Mouse (Mus musculus) MEL (cell line): ENCODE measurements around the gene Olfr1211. TPM values are rescaled to one million over a fixed set of nuclear protein-coding genes. Genes with fewer than 3 reads are reported as not detected.

Experiments used
- DNase-seq: peaks from one replicate; pipeline ENCODE4 v3.0.0; 2011; ENCODE audit warnings: low read depth, low spot score
- H3K27ac ChIP-seq: 2 replicates; pipeline ENCODE4 v1.5.1; 2012; ENCODE audit warnings: low read depth, mild to moderate bottlenecking, control low read depth, low read length, moderate library complexity; ENCODE audit not compliant: control insufficient read depth
- H3K27me3 ChIP-seq, 2 experiments: fragments of 150-350 bp in 1 of 2; sonication (generic) in 1 of 2; 2 replicates each; pipeline ENCODE4 v1.6.1; 2012; ENCODE audit warnings: low read length in 2 of 2, mild to moderate bottlenecking in 2 of 2, improper control_type of control experiment in 1 of 2, moderate library complexity in 1 of 2; ENCODE audit not compliant: insufficient read depth in 2 of 2, control insufficient read depth in 1 of 2
- H3K36me3 ChIP-seq, 2 experiments: 2 replicates each; pipeline ENCODE4 v1.6.1; 2012 to 2014; ENCODE audit warnings: low read length in 2 of 2, improper control_type of control experiment in 1 of 2, inconsistent platforms in 1 of 2, mild to moderate bottlenecking in 1 of 2; ENCODE audit not compliant: insufficient read depth in 2 of 2, control insufficient read depth in 1 of 2
- H3K4me1 ChIP-seq, 2 experiments: fragments of 150-350 bp in 1 of 2; sonication (generic) in 1 of 2; 2 replicates each; pipeline ENCODE4 v1.6.1; 2012; ENCODE audit warnings: low read length in 2 of 2, improper control_type of control experiment in 1 of 2, mild to moderate bottlenecking in 1 of 2; ENCODE audit not compliant: insufficient read depth in 2 of 2, control insufficient read depth in 1 of 2
- H3K4me3 ChIP-seq, 2 experiments: fragments of 150-350 bp in 1 of 2; sonication (generic) in 1 of 2; 2 replicates each; pipeline ENCODE4 v1.5.1; 2012; ENCODE audit warnings: low read depth in 2 of 2, low read length in 2 of 2, mild to moderate bottlenecking in 2 of 2, moderate library complexity in 2 of 2, control low read depth in 1 of 2, improper control_type of control experiment in 1 of 2; ENCODE audit not compliant: control insufficient read depth in 1 of 2, insufficient read depth in 1 of 2
- H3K79me2 ChIP-seq: 2 replicates; pipeline ENCODE4 v1.6.1; 2012; ENCODE audit warnings: mild to moderate bottlenecking, low read length, moderate library complexity; ENCODE audit not compliant: control insufficient read depth, poor library complexity, insufficient read depth
- H3K9ac ChIP-seq: 2 replicates; pipeline ENCODE4 v1.6.1; 2012; ENCODE audit warnings: low read depth, mild to moderate bottlenecking, control low read depth, low read length, moderate library complexity; ENCODE audit not compliant: control insufficient read depth, poor library complexity, severe bottlenecking
- H3K9me3 ChIP-seq: fragments of 150-350 bp; sonication (generic); replicated peaks from 2 replicates; pipeline ENCODE4 v1.6.1; 2012; ENCODE audit warnings: mild to moderate bottlenecking, low read length, improper control_type of control experiment, moderate library complexity; ENCODE audit not compliant: insufficient read depth
- BHLHE40 ChIP-seq: IDR thresholded peaks from 2 replicates; pipeline ENCODE4 v1.6.1; 2012; ENCODE audit warnings: low read depth, mild to moderate bottlenecking, inconsistent platforms, low read length, improper control_type of control experiment, borderline replicate concordance
- CHD1 ChIP-seq: IDR thresholded peaks from 2 replicates; pipeline ENCODE4 v1.6.1; 2012; ENCODE audit warnings: low read depth, mild to moderate bottlenecking, inconsistent platforms, low read length, improper control_type of control experiment
- CHD2 ChIP-seq: IDR thresholded peaks from 2 replicates; pipeline ENCODE4 v1.6.1; 2011; ENCODE audit warnings: low read length, improper control_type of control experiment
- EP300 ChIP-seq, 2 experiments: IDR thresholded peaks; 2 replicates each; pipeline ENCODE4 v1.6.1; 2011; ENCODE audit warnings: improper control_type of control experiment in 2 of 2, low read length in 2 of 2, low read depth in 1 of 2, mild to moderate bottlenecking in 1 of 2
- HCFC1 ChIP-seq: IDR thresholded peaks from 2 replicates; pipeline ENCODE4 v1.6.1; 2012; ENCODE audit warnings: low read depth, mild to moderate bottlenecking, inconsistent platforms, low read length, improper control_type of control experiment, moderate library complexity
- JUND ChIP-seq: IDR thresholded peaks from 2 replicates; pipeline ENCODE4 v1.6.1; 2011; ENCODE audit warnings: low read depth, mild to moderate bottlenecking, improper control_type of control experiment, low read length
- MAX ChIP-seq: IDR thresholded peaks from 2 replicates; pipeline ENCODE4 v1.6.1; 2011; ENCODE audit warnings: low read length, improper control_type of control experiment
- MEF2A ChIP-seq: IDR thresholded peaks from 2 replicates; pipeline ENCODE4 v1.6.1; 2014; ENCODE audit warnings: low read depth, mild to moderate bottlenecking, inconsistent platforms, low read length, improper control_type of control experiment; ENCODE audit not compliant: poor library complexity, insufficient replicate concordance, severe bottlenecking; ENCODE audit errors: extremely low read depth
- MXI1 ChIP-seq: IDR thresholded peaks from 2 replicates; pipeline ENCODE4 v1.6.1; 2011; ENCODE audit warnings: mild to moderate bottlenecking, low read depth, low read length, improper control_type of control experiment
- MYB ChIP-seq: IDR thresholded peaks from 2 replicates; pipeline ENCODE4 v1.6.1; 2011; ENCODE audit warnings: mild to moderate bottlenecking, low read depth, low read length, improper control_type of control experiment
- MYC ChIP-seq: IDR thresholded peaks from 2 replicates; pipeline ENCODE4 v1.6.1; 2011; ENCODE audit warnings: low read depth, mild to moderate bottlenecking, low read length, improper control_type of control experiment, moderate library complexity
- POLR2AphosphoS2 ChIP-seq: IDR thresholded peaks from 2 replicates; pipeline ENCODE4 v1.6.1; 2011; ENCODE audit warnings: low read length, improper control_type of control experiment
- POLR2AphosphoS5 ChIP-seq: IDR thresholded peaks from 2 replicates; pipeline ENCODE4 v1.6.1; 2012; ENCODE audit warnings: low read depth, borderline replicate concordance, mild to moderate bottlenecking, inconsistent platforms, low read length, moderate library complexity, mixed read lengths
- RCOR1 ChIP-seq: IDR thresholded peaks from 2 replicates; pipeline ENCODE4 v1.6.1; 2012; ENCODE audit warnings: low read depth, mild to moderate bottlenecking, inconsistent platforms, low read length, improper control_type of control experiment
- SMC3 ChIP-seq: IDR thresholded peaks from 2 replicates; pipeline ENCODE4 v1.6.1; 2011; ENCODE audit warnings: low read depth, low read length, improper control_type of control experiment
- TBP ChIP-seq: IDR thresholded peaks from 2 replicates; pipeline ENCODE4 v1.8.0; 2011; ENCODE audit warnings: low read depth, low read length, improper control_type of control experiment
- UBTF ChIP-seq: IDR thresholded peaks from 2 replicates; pipeline ENCODE4 v1.6.1; 2012; ENCODE audit warnings: low read depth, mild to moderate bottlenecking, inconsistent platforms, low read length, improper control_type of control experiment, moderate library complexity, borderline replicate concordance; ENCODE audit not compliant: insufficient read depth
- USF2 ChIP-seq, 2 experiments: IDR thresholded peaks; 2 replicates each; pipeline ENCODE4 v1.6.1; 2011 to 2012; ENCODE audit warnings: improper control_type of control experiment in 2 of 2, low read length in 2 of 2, borderline replicate concordance in 1 of 2, inconsistent platforms in 1 of 2, low read depth in 1 of 2, mild to moderate bottlenecking in 1 of 2; ENCODE audit not compliant: insufficient read depth in 1 of 2
- ZKSCAN1 ChIP-seq: IDR thresholded peaks from 2 replicates; pipeline ENCODE4 v1.6.1; 2012; ENCODE audit warnings: low read depth, mild to moderate bottlenecking, inconsistent platforms, low read length, improper control_type of control experiment, moderate library complexity
- polyA plus RNA-seq, 2 experiments: library from polyadenylated mRNA; stranded (reverse) in 1 of 2; unstranded in 1 of 2; fragments of >175 nt in 1 of 2; fragments of >200 nt in 1 of 2; gene quantifications; 2 replicates each; pipeline versions ENCODE4 v1.2.1 to v1.2.4; 2012; ENCODE audit warnings: low replicate concordance in 2 of 2, low read depth in 1 of 2; ENCODE audit not compliant: insufficient read length in 2 of 2, insufficient read depth in 1 of 2, missing spikeins in 1 of 2
- total RNA-seq: library from RNA; depleted of rRNA; stranded (reverse); fragments of 300-350 nt; gene quantifications from 2 replicates; pipeline ENCODE4 v1.2.3, GENCODE M21; 2012; rRNA removed

Olfr1211 gene
- not detected in 2 replicates for total RNA-seq
- polyA plus RNA-seq = not detected

DNA sequence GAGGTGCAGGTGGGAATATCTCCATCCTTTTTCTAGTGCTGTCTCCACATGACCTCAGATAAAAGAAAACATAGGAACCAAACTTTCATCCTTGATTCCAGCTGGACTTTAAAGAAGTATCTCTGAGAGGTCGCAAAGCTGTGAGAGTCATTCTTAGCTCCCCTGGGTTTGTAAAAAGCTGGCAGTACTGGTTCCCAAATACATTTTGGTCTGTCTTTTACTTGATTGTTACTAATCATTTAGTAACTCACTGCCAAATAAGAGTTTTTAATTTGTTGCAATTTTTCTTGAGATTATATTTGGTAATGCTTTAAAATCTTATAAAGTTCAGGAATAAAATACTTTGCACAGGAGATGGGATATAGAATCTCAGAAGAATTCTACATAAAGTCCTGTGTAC, at the start of gene Olfr1211:
Olfr1211 (minus strand) TSS at position 101 of the 400 bp plus-strand sequence.
- no peaks in the 10 kb centered on the region for H3K27me3 ChIP-seq
- no peak within 1 kb of the TSS for H3K4me3 ChIP-seq
- TF ChIP-seq ZKSCAN1 = no peak
- TF ChIP-seq USF2 (IDR thresholded peaks at IDR 0.05; ENCODE audit: borderline replicate concordance in 1 of 2, insufficient read depth in 1 of 2, low read depth in 1 of 2, low read length in 2 of 2) = no peak
- DNase-seq = no peak
- no peaks in the 10 kb centered on the region for H3K4me1 ChIP-seq
- no peak within 1 kb of the TSS for H3K9ac ChIP-seq
- no peaks in the 10 kb centered on the region for H3K9me3 ChIP-seq
- no peak within 1 kb of the TSS for H3K27ac ChIP-seq
- no peaks in the 10 kb centered on the region for H3K79me2 ChIP-seq
- H3K36me3 ChIP-seq = no peaks in the 10 kb centered on the region

DNA sequence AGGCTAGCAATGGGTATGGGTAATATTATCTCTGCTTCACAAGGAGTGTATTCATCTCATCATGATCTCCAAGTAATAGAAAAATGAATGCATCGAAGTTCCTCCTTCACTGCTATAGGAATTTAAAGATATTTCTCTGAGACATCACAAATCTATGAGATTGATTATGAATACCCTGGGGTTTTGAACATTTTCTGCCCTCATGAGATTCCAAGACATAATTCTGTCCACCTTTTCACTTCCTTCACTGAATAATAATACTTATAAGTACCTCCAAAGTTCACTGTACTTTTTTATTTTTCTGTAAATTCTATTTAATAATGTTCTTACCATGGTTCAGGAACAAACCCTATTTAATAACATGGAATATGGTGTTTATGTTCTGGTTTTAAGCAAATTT, 42.3 kb upstream of the Olfr1211 start, which contains the start of gene Gm13762:
Gm13762 (minus strand) TSS at position 101 of the 400 bp plus-strand sequence.
- no peaks in the 10 kb centered on the region for H3K79me2 ChIP-seq
- no peak within 1 kb of the TSS for H3K27ac ChIP-seq
- no peak for DNase-seq
- H3K9me3 ChIP-seq = no peaks in the 10 kb centered on the region
- H3K27me3 ChIP-seq = no peaks in the 10 kb centered on the region
- H3K36me3 ChIP-seq = no peaks in the 10 kb centered on the region
- TF ChIP-seq CHD2 = no peak
- no peaks in the 10 kb centered on the region for H3K4me1 ChIP-seq
- no peak within 1 kb of the TSS for H3K4me3 ChIP-seq
- no peak within 1 kb of the TSS for H3K9ac ChIP-seq

DNA sequence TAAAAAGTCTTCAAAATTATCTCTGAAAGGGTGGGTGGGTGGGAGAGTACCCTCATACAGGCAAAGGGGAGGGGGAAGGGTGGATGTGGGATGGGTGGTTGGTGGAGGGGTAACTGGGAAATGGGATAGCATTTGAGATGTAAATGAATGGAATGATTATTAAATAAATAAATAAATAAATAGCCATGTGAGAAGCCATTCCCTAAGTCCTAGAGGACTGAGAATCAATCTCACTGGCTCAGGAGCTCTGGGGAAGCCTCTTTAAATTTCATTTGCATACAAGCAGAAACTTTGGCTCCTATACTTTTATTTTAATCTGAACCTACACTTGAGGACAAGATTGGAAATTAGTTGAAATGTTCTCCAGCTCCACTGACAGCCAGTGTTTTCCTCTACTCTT, 15.8 kb upstream of the Olfr1211 start, which contains the start of gene Olfr1212:
Olfr1212 (plus strand) TSS at position 301 of the 400 bp plus-strand sequence.
- TF ChIP-seq MXI1 (no peak), CHD1 (no peak), RCOR1 (no peak), HCFC1 (no peak), SMC3 (no peak), POLR2AphosphoS5 (no peak), BHLHE40 (no peak), ZKSCAN1 (no peak), MYB (no peak), JUND (no peak), UBTF (no peak), TBP (no peak), CHD2 (no peak), POLR2AphosphoS2 (no peak), MAX (no peak), EP300 (IDR thresholded peaks at IDR 0.05; ENCODE audit: low read depth in 1 of 2, low read length in 2 of 2) (no peak), MYC (no peak), MEF2A (no peak), USF2 (IDR thresholded peaks at IDR 0.05; ENCODE audit: borderline replicate concordance in 1 of 2, insufficient read depth in 1 of 2, low read depth in 1 of 2, low read length in 2 of 2) (no peak)
- no peak for DNase-seq
- H3K4me1 ChIP-seq = no peaks in the 10 kb centered on the region
- H3K27me3 ChIP-seq = no peaks in the 10 kb centered on the region
- H3K4me3 ChIP-seq = no peak within 1 kb of the TSS
- no peaks in the 10 kb centered on the region for H3K79me2 ChIP-seq
- no peak within 1 kb of the TSS for H3K9ac ChIP-seq
- no peaks in the 10 kb centered on the region for H3K36me3 ChIP-seq
- no peaks in the 10 kb centered on the region for H3K9me3 ChIP-seq
- no peak within 1 kb of the TSS for H3K27ac ChIP-seq
